Mouse (Mus musculus) thymus, adult 2 months (tissue): ENCODE data around the gene Ddah1. TPM values are rescaled to one million over a fixed set of nuclear protein-coding genes. Genes with fewer than 3 reads are reported as not detected.

Source experiments
- DNase-seq: peaks from one replicate; pipeline ENCODE4 v3.0.0; 2021
- H3K27ac ChIP-seq: fragments of 200-500 bp; 2 replicates; pipeline ENCODE4 v1.5.1; 2012; ENCODE audit warnings: low read length, control low read depth; ENCODE audit not compliant: control insufficient read depth, insufficient read depth
- H3K27me3 ChIP-seq: fragments of 200-500 bp; 2 replicates; pipeline ENCODE4 v1.6.1; 2012; ENCODE audit warnings: mild to moderate bottlenecking, low read length, moderate library complexity, mixed read lengths; ENCODE audit not compliant: control insufficient read depth, insufficient read depth
- H3K36me3 ChIP-seq: fragments of 200-500 bp; 2 replicates; pipeline ENCODE4 v1.6.1; 2012; ENCODE audit warnings: mild to moderate bottlenecking, low read length, moderate library complexity; ENCODE audit not compliant: control insufficient read depth, insufficient read depth
- H3K4me1 ChIP-seq: fragments of 200-500 bp; replicated peaks from 2 replicates; pipeline ENCODE4 v1.6.1; 2012; ENCODE audit warnings: low read length; ENCODE audit not compliant: control insufficient read depth, insufficient read depth
- H3K4me3 ChIP-seq: fragments of 200-500 bp; 2 replicates; pipeline ENCODE4 v1.5.1; 2012; ENCODE audit warnings: mild to moderate bottlenecking, low read length, control low read depth, moderate library complexity; ENCODE audit not compliant: control insufficient read depth, insufficient read depth
- CTCF ChIP-seq: fragments of 200-500 bp; IDR thresholded peaks from 2 replicates; pipeline ENCODE4 v1.5.1; 2012; ENCODE audit warnings: mild to moderate bottlenecking, control low read depth, low read length, moderate library complexity, borderline replicate concordance; ENCODE audit not compliant: control insufficient read depth, poor library complexity, insufficient read depth; ENCODE audit errors: extremely low read depth
- POLR2A ChIP-seq: fragments of 200-500 bp; IDR thresholded peaks from 2 replicates; pipeline ENCODE4 v1.6.1; 2012; ENCODE audit warnings: mild to moderate bottlenecking, low read length, control low read depth, moderate library complexity; ENCODE audit not compliant: control insufficient read depth, poor library complexity, insufficient read depth; ENCODE audit errors: extremely low read depth
- WGBS: fragments of 180-500 bp; shearing (Covaris S2); methylation state at CpG from one replicate; pipeline ENCODE4 v1.1.7; 2018; 5-methylcytosine and 5-hydroxymethylcytosine counted together
- polyA plus RNA-seq: library from polyadenylated mRNA; depleted of rRNA; stranded (reverse); fragments of >200 nt; gene quantifications from 2 replicates; pipeline ENCODE4 v1.2.3, GENCODE M21; 2012

Gene Ddah1
- polyA plus RNA-seq, 1 experiment = 2.9 TPM

DNA sequence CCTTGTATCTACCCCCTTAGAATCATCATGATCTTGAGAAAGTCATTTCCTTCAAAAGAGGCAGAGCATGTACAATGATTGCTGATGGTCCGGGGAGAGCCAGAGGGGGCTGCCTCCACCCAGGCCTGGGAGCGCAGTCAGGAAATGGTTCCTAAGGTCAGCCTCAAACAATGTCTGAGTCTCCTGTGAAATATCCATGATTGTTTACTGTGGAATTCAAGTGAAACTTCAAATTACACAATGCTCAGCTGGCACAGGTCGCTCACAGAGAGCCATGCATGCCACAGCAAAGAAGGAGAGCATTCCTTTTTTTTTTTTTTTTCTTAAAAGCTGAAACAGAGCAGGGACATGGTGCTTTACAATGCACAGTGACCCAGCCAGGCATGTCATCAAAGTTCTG, 134.0 kb downstream of the Ddah1 start:
- no peak for DNase-seq
- H3K27ac ChIP-seq = no peak overlapping the region
- H3K4me1 ChIP-seq = no peaks in the 10 kb centered on the region
- no peak overlapping the region for H3K4me3 ChIP-seq
- WGBS = 78% methylated on average over 3 of the region's 3 CpGs
- TF ChIP-seq POLR2A (no peak), CTCF (no peak)
- no peaks in the 10 kb centered on the region for H3K36me3 ChIP-seq
- H3K27me3 ChIP-seq = no peaks in the 10 kb centered on the region

DNA sequence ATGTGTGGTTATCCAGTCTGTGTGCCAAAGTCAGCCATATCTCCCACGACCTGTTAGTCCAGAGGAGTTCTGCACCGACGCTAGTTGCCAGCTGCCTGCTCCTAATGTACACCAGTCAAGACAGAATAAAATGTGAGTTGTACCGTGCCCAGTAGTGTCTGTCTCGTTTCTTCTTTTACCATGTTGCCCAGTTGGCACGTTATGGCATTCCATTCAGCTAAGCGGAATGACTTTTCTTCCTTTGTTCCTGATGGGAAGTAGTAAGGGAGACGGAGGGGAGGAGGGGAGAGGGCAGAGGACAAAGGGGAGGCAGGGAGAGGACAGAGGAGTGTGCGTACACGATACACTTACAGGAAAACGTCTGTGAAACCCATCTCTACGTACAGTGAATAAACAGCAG, 135.7 kb downstream of the Ddah1 start:
- DNase-seq = no peak
- Histone ChIP-seq H3K36me3 (no peaks in the 10 kb centered on the region), H3K27me3 (no peaks in the 10 kb centered on the region), H3K4me3 (no peak overlapping the region), H3K27ac (no peak overlapping the region), H3K4me1 (no peaks in the 10 kb centered on the region)
- WGBS = 87% methylated on average over 12 of the region's 12 CpGs
- TF ChIP-seq CTCF = no peak
- TF ChIP-seq POLR2A = no peak

DNA sequence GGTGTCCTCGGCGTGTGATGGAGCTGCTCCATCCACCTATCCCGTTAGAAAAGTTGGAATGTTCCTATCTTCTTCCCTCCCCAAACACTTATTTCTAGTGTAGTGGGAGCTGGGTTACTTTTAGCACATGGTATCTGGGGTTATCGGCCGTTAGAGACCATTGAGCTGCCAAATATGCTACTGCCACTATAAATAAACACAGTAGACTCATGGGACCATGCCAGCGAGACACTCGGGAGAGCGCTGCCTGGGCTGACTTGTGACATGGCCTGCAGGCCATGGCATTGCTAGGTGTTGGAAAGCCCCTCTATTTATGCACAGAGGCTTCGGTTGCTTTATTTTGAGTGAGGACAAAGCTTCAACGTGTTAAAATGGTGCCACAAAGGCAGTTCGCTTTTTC, 139.3 kb downstream of the Ddah1 start:
- no peaks in the 10 kb centered on the region for H3K36me3 ChIP-seq
- TF ChIP-seq CTCF = no peak
- no peak for TF ChIP-seq POLR2A
- 92% methylated on average over 11 of the region's 11 CpGs for WGBS
- no peak overlapping the region for H3K4me3 ChIP-seq
- no peaks in the 10 kb centered on the region for H3K4me1 ChIP-seq
- no peak for DNase-seq
- H3K27ac ChIP-seq = no peak overlapping the region
- H3K27me3 ChIP-seq = no peaks in the 10 kb centered on the region

DNA sequence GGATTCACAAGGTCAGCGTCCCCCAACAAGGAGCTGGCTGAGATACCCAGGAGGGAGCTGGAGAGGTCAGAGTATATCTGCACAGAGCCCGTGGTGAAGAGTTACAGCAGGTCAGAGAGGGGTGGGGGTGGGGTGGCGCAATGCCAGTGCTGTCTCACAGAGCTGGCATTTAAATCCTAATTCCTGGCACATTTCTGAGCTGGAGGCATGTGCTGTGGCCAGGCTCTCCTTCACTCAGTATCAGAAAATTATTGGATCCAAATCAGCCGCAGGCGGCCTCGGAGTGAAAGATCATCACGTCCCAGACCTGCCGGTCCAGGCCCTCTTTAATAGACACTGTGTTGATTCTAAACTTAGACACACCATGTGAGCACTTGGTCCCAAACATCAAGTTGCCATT, 141.4 kb downstream of the Ddah1 start:
- no peak overlapping the region for H3K27ac ChIP-seq
- no peak for DNase-seq
- WGBS = 93% methylated on average over 8 of the region's 8 CpGs
- H3K4me1 ChIP-seq = no peaks in the 10 kb centered on the region
- TF ChIP-seq POLR2A = no peak
- no peak for TF ChIP-seq CTCF
- H3K36me3 ChIP-seq = no peaks in the 10 kb centered on the region
- H3K27me3 ChIP-seq = no peaks in the 10 kb centered on the region
- H3K4me3 ChIP-seq = no peak overlapping the region

DNA sequence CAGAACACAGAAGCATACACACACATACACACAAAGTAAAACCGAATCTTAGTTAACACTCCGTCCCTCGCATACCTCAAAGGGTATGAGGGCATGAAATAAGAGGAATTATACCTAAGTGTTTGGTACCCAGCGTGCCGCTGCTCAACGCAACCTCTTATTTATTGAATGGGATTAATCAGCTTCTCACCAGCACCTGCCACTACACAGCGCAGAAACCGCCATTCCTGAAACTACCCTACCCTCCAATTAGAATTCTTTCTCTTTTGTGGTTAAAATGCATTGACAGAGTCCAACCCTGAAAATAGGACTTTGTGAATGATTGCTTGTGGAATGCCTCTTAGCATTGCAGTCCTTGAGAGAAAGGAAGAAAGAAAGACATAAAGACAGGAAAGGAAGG, 145.1 kb downstream of the Ddah1 start:
- no peak for DNase-seq
- WGBS = 95% methylated on average over 8 of the region's 8 CpGs
- Histone ChIP-seq H3K27ac (no peak overlapping the region), H3K4me1 (0 out of 2 replicates have a peak, but pooled peaks cover 2% of the 10 kb centered on the region), H3K27me3 (no peaks in the 10 kb centered on the region), H3K36me3 (no peaks in the 10 kb centered on the region), H3K4me3 (no peak overlapping the region)
- TF ChIP-seq POLR2A (no peak), CTCF (no peak)

DNA sequence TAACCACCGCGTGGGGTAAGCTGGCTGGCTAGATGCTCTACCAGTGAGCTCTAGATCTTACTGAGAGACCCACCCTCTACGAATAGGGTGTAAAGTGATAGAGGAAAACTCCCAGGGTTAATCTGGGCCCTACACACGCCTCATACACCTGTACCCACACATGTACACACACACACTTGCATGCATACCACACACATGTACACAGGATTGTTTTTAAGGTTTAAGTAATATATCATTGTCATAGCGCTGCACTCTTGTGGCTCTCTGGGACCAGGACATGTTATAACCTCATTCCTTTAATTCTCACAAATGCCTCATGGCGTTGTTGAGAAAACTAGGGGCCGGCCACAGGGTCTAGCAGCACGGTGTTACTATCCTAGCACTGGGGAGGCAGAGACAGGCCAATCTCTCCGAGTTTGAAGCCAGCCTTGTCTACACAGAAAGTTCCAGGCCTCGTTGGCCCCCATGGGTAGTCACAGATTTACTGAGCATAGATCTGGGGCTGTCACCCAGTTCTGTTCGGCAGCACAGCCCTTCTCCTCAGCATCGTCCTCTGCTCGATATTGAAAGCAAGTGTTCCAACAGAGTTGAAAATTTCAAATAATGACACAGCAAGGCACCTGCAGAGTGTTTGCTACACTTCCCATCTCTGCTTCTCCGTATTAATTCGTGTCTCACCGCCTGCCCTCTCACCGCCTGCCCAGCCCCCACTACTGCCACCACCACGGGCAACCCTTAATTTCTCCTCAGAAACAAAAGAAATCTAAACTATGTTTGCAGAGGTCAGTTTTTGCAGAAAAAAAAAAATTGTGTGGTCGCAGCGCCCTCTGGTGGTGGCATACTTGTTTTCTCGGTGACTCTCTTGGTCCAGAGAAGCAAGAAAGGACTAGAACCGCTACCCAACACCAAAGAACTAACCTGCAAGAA, 146.6 kb downstream of the Ddah1 start:
- Histone ChIP-seq H3K4me1 (0 out of 2 replicates have a peak, but pooled peaks cover 2% of the 10 kb centered on the region), H3K27ac (no peak overlapping the region), H3K27me3 (no peaks in the 10 kb centered on the region), H3K4me3 (no peak overlapping the region), H3K36me3 (no peaks in the 10 kb centered on the region)
- 55% methylated on average over 22 of the region's 22 CpGs for WGBS
- TF ChIP-seq CTCF = peak; percentile 59; the same call in 1 of the 2 replicates
- no peak for TF ChIP-seq POLR2A
- peak; percentile 36 for DNase-seq
